Mouse (Mus musculus) right cerebral cortex, postnatal 10 days (tissue): ENCODE results near the gene Myo16.

Experiments used
- DNase-seq, 2 experiments: peaks; one replicate each; pipeline ENCODE4 v3.0.0; 2021; ENCODE audit warnings: low spot score in 2 of 2

Gene Myo16

GRCm38 (mm10) chr8:10413881-10414280, 260.2 kb downstream of the Myo16 start:
- no peak for DNase-seq

GRCm38 (mm10) chr8:10414684-10415212, 261.0 kb downstream of the Myo16 start:
- peak; percentile 77 to 89 for DNase-seq

- DNase-seq = no peak
Measured at GRCm38 (mm10) chr8:10415288-10415687, 261.6 kb downstream of the Myo16 start.

GRCm38 (mm10) chr8:10415885-10416284, 262.2 kb downstream of the Myo16 start:
- no peak for DNase-seq

GRCm38 (mm10) chr8:10416806-10417205, 263.1 kb downstream of the Myo16 start:
- DNase-seq = no peak

GRCm38 (mm10) chr8:10417281-10417680, 263.6 kb downstream of the Myo16 start:
- no peak for DNase-seq

- no peak for DNase-seq
Measured at GRCm38 (mm10) chr8:10418013-10418412, 264.3 kb downstream of the Myo16 start.

GRCm38 (mm10) chr8:10418971-10419370, 265.3 kb downstream of the Myo16 start:
- DNase-seq = no peak

GRCm38 (mm10) chr8:10419726-10420125, 266.0 kb downstream of the Myo16 start:
- no peak for DNase-seq

GRCm38 (mm10) chr8:10420551-10420950, 266.8 kb downstream of the Myo16 start:
- no peak for DNase-seq

GRCm38 (mm10) chr8:10421516-10422090, 267.9 kb downstream of the Myo16 start:
- no peak for DNase-seq

- DNase-seq = no peak
Measured at GRCm38 (mm10) chr8:10435492-10435891, 281.8 kb downstream of the Myo16 start.

- peak; percentile 82 to 84 for DNase-seq
Measured at GRCm38 (mm10) chr8:10438772-10439171, 285.1 kb downstream of the Myo16 start.

- DNase-seq = no peak
Measured at GRCm38 (mm10) chr8:10439595-10440453, 286.1 kb downstream of the Myo16 start.

GRCm38 (mm10) chr8:10442562-10442961, 288.9 kb downstream of the Myo16 start:
- DNase-seq = no peak

GRCm38 (mm10) chr8:10445011-10445410, 291.3 kb downstream of the Myo16 start:
- no peak for DNase-seq

GRCm38 (mm10) chr8:10448545-10448944, 294.8 kb downstream of the Myo16 start:
- DNase-seq = peak in 1 of 2 experiments; percentile 44

- DNase-seq = no peak
Measured at GRCm38 (mm10) chr8:10453046-10453445, 299.3 kb downstream of the Myo16 start.

GRCm38 (mm10) chr8:10458151-10458649, 304.5 kb downstream of the Myo16 start:
- DNase-seq = peak; percentile 36 to 59

- no peak for DNase-seq
Measured at GRCm38 (mm10) chr8:10462271-10462670, 308.6 kb downstream of the Myo16 start.

- DNase-seq = no peak
Measured at GRCm38 (mm10) chr8:10468490-10468889, 314.8 kb downstream of the Myo16 start.

- peak; percentile 54 to 60 for DNase-seq
Measured at GRCm38 (mm10) chr8:10469658-10470057, 315.9 kb downstream of the Myo16 start.

- DNase-seq = no peak
Measured at GRCm38 (mm10) chr8:10470280-10470679, 316.6 kb downstream of the Myo16 start.
